In genomic region chr5:118380052-118380421, GRCm38 (mm10) we compare ENCODE assay signal across 7 mouse cellular contexts.
DNase-seq lines count a peak whose midpoint lies in the region; ATAC-seq and TF ChIP-seq lines count a peak whose summit lies in the region.

No protein-coding gene starts in this region.

- peaks cover 21% of the 10 kb centered on the region for H3K27me3 ChIP-seq in E14TG2a.4 (ENCODE audit: insufficient read depth, low read length)
- 0 out of 2 replicates have a peak, but pooled peaks cover 5% of the 10 kb centered on the region for H3K27me3 ChIP-seq in heart, postnatal 0 days (ENCODE audit: control insufficient read depth, insufficient read depth, low read length)
- H3K27me3 ChIP-seq in liver, postnatal 0 days (ENCODE audit: insufficient read depth, low read length), result peaks cover 6% of the 10 kb centered on the region; the same call in 1 of the 2 replicates

- H3K4me2 ChIP-seq in heart, postnatal 0 days (ENCODE audit: low read depth, low read length), result peak overlapping the region; percentile 88
- H3K4me2 ChIP-seq in liver, postnatal 0 days (ENCODE audit: low read depth, low read length), result peak overlapping the region; percentile 92

- DNase-seq in 3T3-L1 (ENCODE audit: low read depth, low spot score), result peak; percentile 41
- peak; percentile 8 for DNase-seq in heart, postnatal 0 days (ENCODE audit: low spot score)
- no peak for DNase-seq in liver, postnatal 0 days
- no peak for DNase-seq in spleen, adult 18-20 months
- no peak for DNase-seq in cerebellum, adult 11-12 months
- no peak for DNase-seq in frontal cortex, postnatal 25 days (ENCODE audit: low spot score in 2 of 2)

- no peak for TF ChIP-seq EP300 in heart, postnatal 0 days (IDR thresholded peaks at IDR 0.05; ENCODE audit: low read depth)
- TF ChIP-seq EP300 in liver, postnatal 0 days (IDR thresholded peaks at IDR 0.05; ENCODE audit: low read depth), result no peak

- peak overlapping the region; percentile 18; the same call in 1 of the 2 replicates for H3K27ac ChIP-seq in heart, postnatal 0 days (ENCODE audit: low read depth)
- H3K27ac ChIP-seq in liver, postnatal 0 days (ENCODE audit: low read depth), result no peak overlapping the region

- TF ChIP-seq CTCF in E14TG2a.4 (conservative IDR thresholded peaks at IDR 0.05; ENCODE audit: low read length), result no peak
- TF ChIP-seq CTCF in heart, postnatal 0 days (IDR thresholded peaks at IDR 0.05; ENCODE audit: low read depth), result no peak
- TF ChIP-seq CTCF in liver, postnatal 0 days (IDR thresholded peaks at IDR 0.05; ENCODE audit: low read depth), result no peak

- H3K4me1 ChIP-seq in E14TG2a.4 (replicated peaks; ENCODE audit: low read depth, low read length), result peaks cover 60% of the 10 kb centered on the region
- peaks cover 9% of the 10 kb centered on the region for H3K4me1 ChIP-seq in heart, postnatal 0 days (ENCODE audit: control insufficient read depth, insufficient read depth)
- H3K4me1 ChIP-seq in liver, postnatal 0 days (ENCODE audit: insufficient read depth), result peaks cover 34% of the 10 kb centered on the region

- no peaks in the 10 kb centered on the region for H3K36me3 ChIP-seq in E14TG2a.4 (ENCODE audit: insufficient read depth, low read length)
- no peaks in the 10 kb centered on the region for H3K36me3 ChIP-seq in heart, postnatal 0 days (replicated peaks; ENCODE audit: control insufficient read depth, insufficient read depth, low read length)
- H3K36me3 ChIP-seq in liver, postnatal 0 days (replicated peaks; ENCODE audit: insufficient read depth, low read length), result no peaks in the 10 kb centered on the region

- H3K9ac ChIP-seq in heart, postnatal 0 days (replicated peaks; ENCODE audit: low read depth, low read length), result no peak overlapping the region
- no peak overlapping the region for H3K9ac ChIP-seq in liver, postnatal 0 days (replicated peaks)

- no peaks in the 10 kb centered on the region for H3K9me3 ChIP-seq in E14TG2a.4 (ENCODE audit: low read length)
- no peaks in the 10 kb centered on the region for H3K9me3 ChIP-seq in heart, postnatal 0 days (replicated peaks; ENCODE audit: control insufficient read depth, low read length)
- H3K9me3 ChIP-seq in liver, postnatal 0 days (ENCODE audit: low read length), result no peaks in the 10 kb centered on the region

- peak overlapping the region; percentile 71 for H3K4me3 ChIP-seq in E14TG2a.4 (replicated peaks; ENCODE audit: low read length)
- H3K4me3 ChIP-seq in heart, postnatal 0 days (ENCODE audit: low read depth, low read length), result peak overlapping the region; percentile 58; the same call in 1 of the 2 replicates
- H3K4me3 ChIP-seq in liver, postnatal 0 days (ENCODE audit: low read depth, low read length), result 0 out of 2 replicates have a peak overlapping the region, but pooled peaks have one; percentile 57

- ATAC-seq in heart, postnatal 0 days (ENCODE audit: insufficient read depth, low read depth), result no peak
- no peak for ATAC-seq in liver, postnatal 0 days

- WGBS in heart, postnatal 0 days, result 28% methylated on average over 5 of the region's 5 CpGs
- 14% methylated on average over 5 of the region's 5 CpGs for WGBS in liver, postnatal 0 days (ENCODE audit: insufficient replicate concordance)

Comparison
In these comparisons a context has a peak if more than half of its experiments do, and no peak if none do; other contexts are left out.
1. DNase-seq: peak in 3T3-L1 (single experiment) and heart, postnatal 0 days (single experiment); none in liver, postnatal 0 days (single experiment), spleen, adult 18-20 months (0 of 2), cerebellum, adult 11-12 months (single experiment) and frontal cortex, postnatal 25 days (0 of 2).
2. Peak in every context shown above with its lines, with median percentiles within 50 percentile points of each other: H3K4me3 ChIP-seq.